Mouse (Mus musculus): ENCODE measurements at regions not wholly inside any gene's neighbourhood (a gene's known extent, or its start where the extent isn't known, plus 50 kb on each side); places are given as distances from the start of the nearest gene placed in this dataset.

DNA sequence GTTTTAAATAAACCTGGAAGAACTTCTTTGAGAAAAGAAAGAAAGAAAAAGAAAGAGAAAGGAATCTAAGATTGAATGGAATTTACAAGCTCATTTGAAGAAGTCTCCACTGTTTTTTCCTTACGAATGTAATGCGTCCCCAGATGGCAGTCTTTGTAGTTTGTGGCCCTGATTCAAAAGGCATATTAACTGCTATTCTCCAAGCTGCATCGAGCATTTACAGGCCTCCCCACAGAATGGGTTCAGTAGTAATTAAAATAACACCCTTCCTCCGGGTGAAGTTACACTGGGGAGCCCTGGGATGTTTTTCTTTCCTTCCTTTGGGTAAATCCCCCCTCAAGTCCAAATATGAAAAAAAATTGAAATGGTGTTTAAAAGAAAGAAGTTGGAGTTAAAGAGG, 211.2 kb upstream of the Ferd3l start:
- DNase-seq, result no peak

DNA sequence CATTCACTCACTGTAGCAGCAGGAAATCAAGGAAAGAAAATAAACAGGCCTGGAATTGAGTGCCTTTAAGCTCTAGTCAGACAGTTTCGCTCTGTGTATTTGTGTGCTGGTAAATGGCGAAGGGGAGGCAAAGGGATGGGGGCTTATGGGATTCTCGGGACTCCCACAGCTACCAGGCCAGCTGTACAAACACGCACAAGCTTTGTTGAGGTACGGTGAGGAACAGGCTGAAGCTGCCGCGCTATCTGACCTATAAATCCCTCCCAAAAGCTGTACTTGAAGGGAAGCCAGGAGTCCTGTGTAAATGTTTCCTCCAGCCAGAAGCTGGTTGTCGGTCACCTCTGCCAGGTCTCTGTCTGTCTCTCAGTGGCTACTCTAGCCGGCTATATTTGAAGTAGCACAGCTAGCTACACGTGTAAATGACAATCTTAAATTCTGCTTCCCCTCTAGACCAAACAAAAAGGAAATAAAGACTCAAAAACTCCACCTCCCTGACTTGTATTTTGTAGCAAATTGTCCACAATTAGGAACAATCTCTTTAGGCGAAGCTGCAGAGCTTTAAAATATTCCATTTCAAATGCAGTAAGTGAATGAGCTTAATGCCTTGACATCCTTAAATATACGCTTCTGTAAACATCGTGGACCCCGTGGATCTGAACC, 210.5 kb upstream of the Ferd3l start:
- DNase-seq, result no peak

DNA sequence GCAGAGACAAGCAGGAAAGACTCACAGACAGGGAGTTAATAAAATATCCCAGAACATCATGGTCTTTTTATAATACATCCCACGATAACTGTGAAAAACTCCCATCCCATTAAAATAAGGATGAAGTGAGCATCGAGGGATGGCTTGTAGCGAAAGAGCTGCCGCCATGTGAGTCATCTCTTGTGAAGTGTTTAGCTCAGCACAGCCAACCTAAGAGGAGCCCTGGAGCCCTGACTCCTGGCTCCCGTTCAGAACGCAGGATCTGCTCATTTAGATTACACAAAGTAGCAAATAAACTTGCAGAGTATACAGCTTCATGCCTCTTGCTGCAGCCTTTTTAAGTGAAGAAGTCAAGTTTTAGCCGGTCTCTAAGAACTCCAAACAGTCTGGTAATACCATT, 209.2 kb upstream of the Ferd3l start:
- DNase-seq, result no peak

GRCm38 (mm10) chr12:33731937-33732336, 196.3 kb upstream of the Ferd3l start:
- DNase-seq, result no peak

DNA sequence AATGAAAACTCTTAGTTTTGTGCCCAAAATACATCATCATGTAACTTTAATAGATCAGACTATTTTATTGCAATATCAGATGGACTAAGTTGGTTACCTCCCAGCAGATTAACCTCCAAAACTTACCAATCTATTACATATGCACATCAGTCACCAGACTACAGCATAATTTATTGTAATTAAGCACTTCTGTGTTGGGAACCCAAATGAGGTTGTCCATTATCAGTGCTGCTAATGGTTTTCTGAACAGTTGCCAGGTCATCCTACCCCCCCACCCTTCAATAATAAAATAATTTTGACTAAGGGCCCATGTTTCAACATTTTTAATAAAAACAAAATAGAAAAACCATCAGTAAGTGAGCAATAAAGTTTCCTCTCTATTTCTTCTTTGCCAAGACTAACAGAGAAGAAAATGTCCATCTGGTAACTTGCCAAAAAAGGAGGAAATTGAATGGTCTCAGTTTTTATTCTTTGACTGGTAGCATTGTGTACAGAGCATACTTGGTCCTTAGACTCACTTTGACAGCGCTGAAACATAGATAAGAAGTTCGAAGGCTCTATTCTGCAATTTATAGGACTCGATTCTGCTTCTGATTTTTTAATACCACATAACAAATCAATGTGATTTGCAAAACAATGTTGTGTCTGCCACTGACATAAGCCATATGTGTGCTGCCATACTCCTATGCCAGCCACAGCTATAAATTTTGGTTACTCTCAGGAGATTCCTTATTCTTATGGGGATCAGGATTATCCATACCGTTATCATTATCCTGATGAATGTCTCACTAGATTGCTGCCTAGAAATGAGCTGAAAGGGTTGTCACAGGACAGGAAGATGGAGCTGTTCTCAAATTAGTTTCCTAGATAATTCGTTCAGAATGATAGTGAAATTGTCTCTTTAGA, 152.4 kb upstream of the Ferd3l start:
- DNase-seq, result no peak

DNA sequence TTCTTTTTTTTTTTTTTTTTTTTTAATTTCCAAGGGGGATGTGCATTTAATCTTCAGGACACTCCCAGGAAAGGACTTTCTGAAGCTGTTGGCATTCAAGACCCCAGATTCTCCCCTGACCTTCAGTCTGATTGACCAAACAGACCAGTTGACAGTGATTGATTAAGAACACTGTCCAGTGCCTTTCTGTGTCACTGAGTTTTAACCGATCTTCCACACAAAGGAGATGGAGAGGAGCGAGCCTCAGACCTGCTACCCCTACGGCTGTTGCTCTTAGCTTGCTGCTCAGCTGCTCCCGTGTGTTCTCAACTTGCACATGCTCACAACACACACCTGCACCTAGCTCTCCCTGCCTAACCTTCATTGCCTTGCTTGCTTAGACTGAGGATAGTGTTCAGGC, 149.7 kb upstream of the Ferd3l start:
- DNase-seq, result no peak

DNA sequence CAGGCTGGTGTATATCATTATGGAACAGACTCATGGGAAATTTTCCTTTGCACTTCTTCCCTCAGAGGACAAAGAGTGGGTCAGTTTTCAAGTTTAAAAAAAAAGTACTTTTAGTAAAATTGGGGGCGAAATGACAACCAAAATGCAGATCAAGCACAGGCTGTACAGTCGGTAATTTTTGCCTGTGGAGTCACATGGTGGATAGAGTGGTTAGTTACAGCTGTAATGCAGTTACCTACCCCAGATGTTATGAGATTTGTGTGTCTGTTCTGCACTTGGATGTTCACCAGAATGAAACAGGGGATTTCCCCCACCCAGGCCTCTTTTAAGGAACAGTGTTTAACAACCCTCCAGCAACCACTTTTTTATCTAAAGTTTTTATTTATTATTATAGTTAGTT, 148.3 kb upstream of the Ferd3l start:
- no peak for DNase-seq

DNA sequence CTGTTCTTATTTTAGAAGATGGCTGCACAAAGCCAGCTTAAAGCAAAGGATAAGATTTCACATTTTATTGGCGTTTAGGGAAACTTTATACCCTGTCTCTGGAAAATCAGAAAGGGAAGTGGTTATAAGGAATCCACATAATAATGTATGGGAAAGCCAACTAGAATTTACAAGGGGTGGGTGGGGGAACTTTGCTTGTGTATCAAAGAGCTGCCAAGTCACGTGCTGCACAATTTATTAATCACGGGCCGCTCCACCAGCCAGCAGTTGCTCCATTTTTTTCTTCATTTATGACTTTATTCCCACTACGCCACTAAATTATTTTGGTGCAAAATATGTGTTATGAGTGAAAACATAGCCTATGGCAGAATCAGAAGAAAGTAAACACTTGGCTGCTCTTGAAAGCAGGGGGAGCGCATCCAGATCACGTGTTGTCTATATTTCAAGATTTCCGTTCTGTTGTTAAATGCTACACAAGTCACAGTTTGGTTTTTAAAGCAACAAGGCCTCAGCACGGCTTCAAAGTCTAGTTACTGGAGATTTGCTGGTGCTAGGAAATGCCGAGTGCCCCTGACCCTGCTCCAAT, 123.9 kb upstream of the Ferd3l start:
- DNase-seq, result no peak

- DNase-seq, result no peak
Measured at GRCm38 (mm10) chr12:33825571-33825970, 102.7 kb upstream of the Ferd3l start.

DNA sequence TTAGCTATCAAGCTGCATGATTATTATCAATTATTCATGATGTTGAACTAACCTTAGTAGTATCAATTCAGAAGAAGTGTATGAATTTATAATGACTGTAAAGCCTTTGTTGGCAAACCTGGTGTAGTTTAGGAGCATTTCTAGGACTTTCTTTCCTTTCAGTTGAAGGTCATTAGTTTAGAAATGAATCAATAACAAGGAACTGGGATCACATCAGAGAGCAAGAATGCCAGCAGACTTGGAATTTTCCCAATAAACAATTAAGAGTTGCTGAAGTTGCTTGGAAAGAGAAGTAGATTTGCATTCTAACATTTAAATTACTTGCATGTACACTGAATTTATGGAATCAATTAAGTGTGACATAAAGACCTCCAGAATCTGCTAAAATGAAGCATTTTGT, 79.1 kb upstream of the Ferd3l start:
- DNase-seq, result no peak

- peak in 1 of 2 experiments; percentile 1 for DNase-seq
Measured at GRCm38 (mm10) chr12:33851736-33852135, 76.5 kb upstream of the Ferd3l start.

Measured in kidney, postnatal 36 days (tissue).